Mouse (Mus musculus) right cerebral cortex, postnatal 14 days (tissue): ENCODE measurements around the gene Usp29.
"Not testable (repeated sequence)": the region's sequence is repeated elsewhere in the genome, so short reads cannot be mapped to it uniquely, and the experiment has no call there.

Experiments
- DNase-seq: peaks from one replicate; pipeline ENCODE4 v3.0.0; 2022

The Usp29 gene

DNA sequence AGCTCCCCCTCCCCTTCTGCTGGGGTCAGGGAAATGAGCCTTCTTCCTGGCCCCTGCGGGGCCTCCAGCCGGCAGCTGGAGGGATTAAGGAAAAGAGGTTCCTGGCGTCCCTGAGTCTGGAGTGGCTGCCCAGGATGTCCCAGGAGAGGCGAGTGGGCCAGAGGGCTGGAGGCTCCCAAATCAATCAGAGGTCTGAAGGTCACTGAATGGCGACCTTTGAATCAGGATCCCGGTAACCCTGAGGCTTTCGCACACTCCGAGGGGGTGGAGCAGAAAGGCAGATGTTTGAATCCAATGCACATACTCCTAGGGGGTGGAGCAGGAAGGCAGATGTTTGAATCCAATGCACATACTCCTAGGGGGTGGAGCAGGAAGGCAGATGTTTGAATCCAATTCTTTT lies 39.9 kb downstream of the Usp29 start:
- no peak for DNase-seq

DNA sequence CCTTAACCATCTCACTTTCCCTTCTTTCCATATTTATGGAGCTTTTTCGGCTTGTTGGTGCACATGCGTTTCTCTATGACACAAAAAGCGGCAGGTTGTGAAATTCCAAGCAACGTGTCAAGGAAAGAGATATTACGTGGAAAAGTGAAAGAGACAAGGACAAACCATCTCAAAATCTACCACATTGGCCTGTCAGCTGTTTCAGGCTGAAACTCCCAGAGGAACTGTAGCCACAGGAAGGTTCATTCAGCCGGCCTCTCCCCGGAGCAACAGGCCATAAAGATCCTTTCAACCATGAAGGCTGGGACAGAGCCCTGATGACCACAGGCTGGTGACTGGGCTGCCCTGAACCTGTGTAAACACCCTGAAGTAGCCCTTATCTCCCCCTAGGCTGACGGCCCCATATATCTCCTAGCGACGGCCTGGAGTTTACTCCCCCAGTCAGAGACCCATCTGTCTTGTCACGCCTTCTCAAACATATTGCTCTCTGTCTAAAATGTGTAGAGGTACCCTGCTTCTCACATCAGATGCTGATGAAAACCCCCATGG lies 43.6 kb downstream of the Usp29 start:
- not testable (repeated sequence) for DNase-seq

DNA sequence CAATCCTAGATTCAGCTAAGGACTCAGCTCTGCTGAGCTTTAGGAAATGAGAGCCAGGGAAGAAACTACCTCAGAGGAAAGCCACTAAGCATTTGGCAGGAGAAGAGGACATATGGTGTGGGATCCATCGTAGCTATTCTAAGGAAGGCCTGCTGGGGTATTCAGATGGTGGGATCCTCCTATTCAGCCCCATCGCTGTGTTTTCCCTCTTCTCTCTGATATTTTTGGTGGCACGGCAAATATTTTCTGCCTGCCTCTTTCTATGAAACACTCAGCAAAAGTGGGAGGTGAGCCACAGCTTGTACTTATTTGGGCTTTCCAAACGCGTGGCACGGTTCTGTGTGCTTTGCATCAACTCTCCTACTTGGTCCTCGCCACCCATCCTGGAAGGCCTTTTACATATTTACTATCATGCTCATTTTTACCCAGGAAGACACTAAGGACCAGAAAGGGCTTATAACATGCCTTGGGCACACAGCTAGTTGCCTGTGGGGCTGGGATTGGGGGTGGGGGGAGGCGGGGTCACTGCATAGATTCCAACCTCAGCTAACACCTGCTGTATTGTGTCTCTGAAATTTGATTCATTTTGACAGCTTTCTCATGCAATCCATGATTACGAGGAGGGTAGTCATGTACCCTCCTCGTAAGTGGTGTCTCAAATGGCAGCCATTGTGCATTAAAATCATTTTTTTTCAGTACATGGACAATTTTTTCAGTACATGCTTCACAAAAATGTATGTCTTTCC lies 46.1 kb downstream of the Usp29 start:
- DNase-seq = peak; percentile 55

DNA sequence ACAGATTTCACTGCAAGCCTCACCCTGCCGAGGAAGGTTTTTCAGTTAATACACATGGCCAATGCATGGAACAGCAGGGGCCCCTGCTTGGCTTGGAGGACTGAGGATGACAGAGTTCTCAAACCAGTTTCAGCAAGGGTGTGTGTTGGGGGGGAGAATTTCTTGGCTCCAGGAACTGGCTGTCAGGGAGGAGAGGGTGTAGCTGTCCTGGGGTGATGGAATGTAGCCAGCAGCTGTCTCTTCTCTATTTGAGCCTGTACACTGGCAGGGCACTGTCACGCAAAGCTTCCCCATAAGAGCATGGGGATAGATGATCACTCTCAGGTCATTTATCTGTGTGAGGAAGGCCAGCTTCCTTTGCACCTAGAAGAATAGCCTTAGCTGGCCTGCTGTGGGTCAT lies 46.7 kb downstream of the Usp29 start:
- DNase-seq = no peak

DNA sequence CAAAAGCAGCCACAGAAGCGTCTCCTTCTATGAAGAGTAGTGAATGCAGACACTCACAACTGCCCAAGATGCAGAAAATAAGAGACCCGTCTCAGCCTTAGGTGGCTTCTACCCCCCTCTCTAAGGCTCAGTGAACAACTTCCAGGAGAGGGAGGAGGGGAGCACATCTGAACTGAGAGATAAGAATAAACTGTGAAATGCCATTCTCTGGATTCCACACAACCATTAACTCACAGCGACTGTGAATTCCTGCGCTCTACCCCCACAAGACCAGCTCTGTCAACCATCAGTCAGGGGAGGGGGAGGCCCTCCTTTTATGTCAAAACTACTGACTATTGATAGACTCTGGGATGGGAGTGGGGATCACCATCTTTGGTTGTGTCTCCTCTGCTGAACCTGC lies 47.3 kb downstream of the Usp29 start:
- DNase-seq = no peak

DNA sequence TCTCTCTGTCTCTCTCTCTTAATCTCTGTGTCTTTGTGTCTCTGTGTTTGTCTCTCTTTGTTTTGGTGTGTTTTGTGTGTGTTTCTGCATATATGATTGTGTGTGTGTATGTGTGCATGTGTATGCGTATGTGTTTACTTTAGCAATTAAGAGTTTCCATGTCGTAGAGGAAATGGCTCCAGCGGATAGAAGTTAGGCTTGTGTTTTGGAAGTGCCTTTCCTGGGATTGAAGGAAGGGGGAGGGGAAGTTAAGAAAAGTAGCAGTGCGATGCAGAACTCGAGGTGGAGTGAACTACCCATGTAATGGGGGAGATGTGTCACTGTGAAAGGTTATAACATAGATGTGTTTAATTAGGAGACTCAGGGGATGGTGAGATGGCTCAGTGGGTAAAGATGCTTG lies 48.8 kb downstream of the Usp29 start:
- DNase-seq = no peak

DNA sequence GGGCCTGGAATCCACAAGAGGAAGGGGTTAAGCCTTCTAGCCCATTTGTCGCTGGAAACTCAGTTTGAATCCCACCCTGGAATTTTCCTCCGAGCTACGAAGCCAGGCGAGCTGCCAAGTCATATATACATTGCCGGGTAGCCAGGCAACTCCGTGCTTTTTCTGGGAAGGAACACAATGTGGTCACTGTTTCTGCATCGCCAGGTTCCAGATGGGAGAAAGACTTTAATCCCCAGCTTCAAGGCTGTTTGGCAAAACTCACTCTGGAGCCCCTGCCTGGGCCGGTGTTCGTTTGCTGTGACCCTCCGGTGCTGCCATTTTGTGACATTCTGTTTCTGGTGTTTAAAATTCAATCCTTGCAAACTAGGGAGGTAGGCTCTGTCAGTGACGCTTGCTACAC lies 51.2 kb downstream of the Usp29 start:
- peak; percentile 58 for DNase-seq

DNA sequence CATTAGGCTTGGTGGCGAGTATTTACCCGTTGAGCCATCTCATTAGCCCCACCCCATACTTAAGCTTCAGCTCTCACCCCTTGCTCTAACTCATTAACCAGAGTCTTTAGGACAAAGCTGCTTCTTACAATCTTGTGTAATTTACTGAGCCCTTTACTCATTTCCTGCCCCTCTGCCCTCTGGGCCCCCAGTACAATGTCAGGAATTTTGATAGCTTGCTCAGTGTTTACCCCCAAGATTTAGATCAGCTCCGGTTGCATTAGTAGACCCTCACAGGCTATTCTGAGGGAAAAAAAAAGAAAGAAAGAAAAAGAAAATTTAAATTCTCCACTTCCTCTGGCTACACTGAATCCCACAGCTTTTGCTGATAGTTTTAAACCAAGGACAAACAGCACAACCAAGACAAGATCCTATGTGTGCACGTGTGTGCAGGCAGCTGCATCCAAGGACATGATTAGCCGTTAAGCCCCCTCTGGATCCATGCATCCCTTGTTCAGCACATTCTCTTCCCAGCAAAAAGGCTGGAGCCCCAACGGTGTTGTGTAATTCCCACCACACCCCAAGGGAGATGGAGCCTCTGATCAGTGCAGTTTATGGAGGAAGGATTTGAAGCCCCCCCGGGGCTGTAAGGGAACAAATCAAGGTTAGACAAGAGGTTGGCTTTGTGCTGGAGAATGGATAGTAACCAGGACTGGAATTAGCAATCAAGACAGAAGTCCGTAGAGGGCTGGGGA lies 54.1 kb downstream of the Usp29 start:
- no peak for DNase-seq

DNA sequence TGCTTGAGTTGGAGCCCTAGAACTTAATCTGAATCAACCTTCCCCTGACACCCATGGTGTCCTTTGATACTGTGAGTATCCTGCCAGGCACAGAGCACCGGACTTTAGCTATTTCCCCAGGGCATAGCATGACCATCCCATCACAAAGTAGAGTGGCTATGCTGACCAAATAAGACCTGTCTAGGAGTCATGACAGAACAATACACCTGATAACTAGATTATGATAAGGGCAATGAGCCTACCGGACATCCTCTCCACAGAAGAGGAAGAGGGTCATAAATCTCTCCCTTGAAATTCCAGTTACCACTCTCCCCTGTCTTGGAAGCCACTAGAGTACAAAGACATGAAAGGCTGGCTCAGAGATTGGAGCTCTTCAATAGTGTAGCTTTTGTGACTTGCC lies 56.6 kb downstream of the Usp29 start:
- no peak for DNase-seq

DNA sequence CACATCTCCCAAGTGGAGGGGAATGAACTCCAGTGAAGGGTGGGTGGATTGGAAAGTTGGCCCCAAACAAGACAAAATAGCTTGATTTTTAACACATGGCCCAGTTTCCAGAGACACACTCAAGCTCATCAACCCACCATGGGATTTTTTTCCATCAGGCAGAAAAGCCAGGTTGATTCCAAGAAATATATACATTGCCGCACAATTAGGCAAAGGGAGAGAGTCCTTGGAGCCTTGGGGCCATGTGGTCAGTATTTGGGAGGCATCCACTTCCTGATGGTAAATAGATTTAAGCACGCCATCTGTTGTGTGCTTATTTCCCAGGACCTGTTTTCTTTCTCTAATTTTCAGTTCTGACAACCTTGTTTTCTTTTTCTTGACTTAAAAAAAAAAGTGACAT lies 57.7 kb downstream of the Usp29 start:
- no peak for DNase-seq

DNA sequence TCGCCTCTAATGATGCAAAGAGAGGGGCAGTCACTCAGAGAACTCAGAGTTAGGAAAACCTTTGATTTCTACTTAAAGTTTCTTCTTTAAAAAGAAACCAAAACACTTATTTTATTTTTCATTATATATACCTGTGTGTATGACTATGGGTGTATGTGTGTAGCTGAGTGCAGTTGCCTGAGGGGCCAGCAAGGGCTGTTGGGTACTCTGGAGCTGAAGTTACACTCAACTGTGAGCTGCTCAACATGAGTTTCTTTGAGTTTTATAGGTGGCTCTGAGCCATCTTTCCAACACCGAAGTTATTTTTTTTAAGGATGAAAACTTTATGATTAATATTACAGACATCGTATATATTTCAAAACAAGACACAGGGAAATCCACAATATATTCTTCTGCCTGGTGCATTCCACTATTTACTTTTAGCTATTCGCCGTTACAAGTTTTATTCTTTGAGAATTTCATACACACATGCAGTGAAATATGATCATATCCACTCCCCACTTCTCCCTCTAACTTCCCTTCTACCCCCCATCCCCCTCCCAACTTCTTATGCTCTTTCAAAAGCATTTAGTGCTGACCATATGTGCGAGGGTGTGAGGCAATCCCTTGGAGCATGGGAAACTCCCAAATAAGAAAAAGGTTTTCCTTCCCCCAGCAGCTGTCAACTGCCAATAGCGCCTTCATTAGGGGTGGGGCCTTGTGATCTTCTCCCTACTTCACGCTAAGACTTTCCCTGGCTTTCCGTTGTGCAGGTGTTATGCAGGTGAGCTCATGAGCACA lies 61.1 kb downstream of the Usp29 start:
- no peak for DNase-seq

DNA sequence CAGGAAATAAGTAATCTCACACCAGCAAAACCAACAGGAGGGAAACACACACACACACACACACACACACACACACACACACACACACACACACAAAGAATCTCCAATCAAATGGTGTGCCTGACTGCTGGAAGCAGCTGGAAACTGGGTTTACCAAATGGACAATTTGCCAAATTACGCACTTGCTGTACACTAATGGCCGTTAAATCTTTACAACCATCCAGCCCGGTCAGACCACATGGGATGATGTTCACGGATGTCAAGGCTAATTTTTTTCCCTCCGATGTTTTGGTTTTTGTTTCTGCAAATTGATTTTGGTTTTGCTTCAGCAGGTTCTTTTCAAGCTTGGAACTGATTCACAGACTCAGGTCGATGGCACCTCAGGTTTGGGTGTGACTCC lies 62.9 kb downstream of the Usp29 start:
- no peak for DNase-seq

DNA sequence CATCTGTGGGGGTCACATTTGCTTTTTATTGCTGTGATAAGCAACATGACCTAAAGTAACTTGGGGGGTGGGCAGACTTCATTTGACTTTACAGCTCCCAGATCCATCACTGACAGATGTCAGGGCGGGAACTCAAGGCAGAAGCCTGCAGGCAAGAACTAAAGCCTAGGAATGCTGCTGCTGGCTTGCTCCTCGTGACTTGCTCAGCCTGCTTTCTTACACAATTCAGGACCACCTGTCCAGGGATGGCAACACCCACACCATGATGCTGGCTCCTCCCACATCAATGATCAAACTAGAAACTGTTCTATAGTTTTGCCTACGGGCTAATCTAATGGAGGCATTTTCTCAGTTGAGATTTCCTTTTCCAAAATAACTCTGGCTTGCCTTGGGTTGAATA lies 63.4 kb downstream of the Usp29 start:
- DNase-seq = no peak

DNA sequence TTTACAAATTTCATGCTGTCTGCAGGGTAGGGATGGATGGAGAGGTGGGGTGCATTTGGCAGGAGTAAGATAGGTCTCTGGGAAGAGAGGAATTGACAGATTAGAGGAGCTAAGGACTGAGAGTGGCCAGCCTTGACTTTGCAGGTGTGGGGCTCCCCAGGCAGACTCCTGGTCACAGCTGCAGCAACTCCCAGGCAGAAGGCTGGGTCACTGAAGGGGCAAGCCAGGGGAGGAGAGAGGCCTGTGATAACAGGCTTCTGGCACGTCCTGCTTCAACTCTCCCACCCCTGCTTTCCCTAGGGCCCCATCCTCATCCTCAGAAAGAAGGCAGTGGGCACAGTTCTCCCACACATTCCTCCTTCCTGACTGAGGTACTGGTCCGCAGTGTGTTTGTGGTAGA lies 67.0 kb downstream of the Usp29 start:
- DNase-seq = no peak

DNA sequence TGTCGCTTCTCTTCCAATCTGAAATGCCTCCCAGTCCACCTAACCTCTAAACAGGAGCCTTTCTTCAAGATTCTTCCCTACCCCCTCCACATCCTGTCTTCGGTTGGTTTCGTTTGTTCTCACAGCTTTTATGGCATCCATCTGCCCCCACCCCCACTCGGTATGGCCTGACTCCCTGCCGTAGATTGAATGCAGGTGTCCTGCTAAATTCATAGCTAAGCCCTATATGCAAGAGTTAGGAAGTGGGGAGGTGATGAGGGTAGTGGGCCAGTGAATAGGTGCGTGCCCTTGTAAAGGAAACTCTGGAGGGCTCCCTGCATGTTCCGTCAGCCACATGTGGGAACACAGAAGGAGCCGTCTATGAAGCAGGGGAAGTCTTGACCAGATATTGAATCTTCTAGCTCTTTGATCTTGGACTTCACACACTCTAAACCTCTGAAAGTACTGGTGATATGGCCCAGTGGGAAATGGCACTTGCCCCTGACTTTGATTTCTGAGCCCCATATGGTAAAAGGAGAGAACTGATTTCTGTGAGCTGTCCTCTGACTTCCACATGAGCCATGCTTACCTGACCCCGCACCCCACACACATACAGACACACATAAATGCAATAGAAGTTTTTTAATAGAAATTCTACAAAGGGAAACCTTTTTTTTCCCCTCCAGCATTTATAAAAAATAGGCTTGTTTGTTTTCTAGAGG lies 68.9 kb downstream of the Usp29 start:
- no peak for DNase-seq

DNA sequence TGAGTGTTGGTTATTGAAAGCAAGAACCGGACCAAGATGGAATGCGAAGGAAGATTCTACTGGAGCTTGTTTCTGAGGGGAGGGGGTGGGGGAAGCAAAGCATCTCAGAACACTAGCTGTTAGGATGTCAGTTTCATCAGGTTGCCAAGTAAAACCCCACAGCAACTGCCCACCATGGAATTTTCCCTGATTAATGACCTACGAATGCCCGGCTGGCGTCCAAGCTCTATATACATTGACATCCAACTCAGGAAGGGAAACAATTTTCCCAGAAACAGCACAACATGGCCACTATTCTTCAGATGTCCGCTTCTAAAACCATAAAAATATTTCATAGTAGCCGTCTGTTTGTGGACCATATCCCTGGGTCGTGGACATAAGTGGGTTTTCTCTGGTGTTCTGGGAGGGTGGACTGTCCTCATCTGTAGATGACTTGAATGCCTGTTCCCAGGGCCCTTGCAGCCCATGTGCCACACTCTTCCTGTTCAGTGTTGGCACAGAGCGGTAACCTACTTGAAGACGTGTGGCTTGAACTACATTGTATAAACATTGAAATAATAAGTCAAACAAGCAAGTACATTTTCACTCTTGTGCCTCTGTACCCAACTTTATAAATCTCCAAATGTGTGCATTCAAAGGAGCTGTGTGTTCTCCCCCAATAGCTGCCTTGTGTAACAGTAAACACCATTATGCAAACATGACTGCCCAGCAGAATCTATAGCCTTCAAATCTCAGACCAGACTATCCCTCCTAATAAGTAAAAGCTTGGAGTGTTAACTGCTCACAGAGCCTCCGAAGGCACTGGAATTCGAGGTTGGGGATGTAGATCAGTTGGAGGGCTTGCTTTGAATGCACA lies 70.4 kb downstream of the Usp29 start:
- DNase-seq = no peak

DNA sequence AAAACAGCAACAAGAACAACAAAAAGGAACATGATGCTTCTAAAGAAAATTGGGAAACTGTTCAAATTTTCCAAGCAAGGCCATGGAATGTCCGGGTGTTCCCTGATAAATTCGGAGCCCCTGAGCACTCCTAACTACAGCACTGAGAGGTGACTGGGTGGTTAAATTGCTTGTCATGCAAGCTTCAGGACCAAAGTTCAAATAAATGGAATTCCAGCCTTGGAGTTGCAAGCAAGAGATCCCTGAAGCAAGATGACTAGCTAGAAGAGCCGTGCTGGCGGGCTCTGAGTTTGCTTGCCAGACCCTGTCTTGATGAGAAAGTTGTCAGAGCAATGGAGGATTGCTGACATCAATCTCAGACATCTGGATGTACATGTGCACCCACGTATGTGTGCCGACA lies 71.3 kb downstream of the Usp29 start:
- DNase-seq = no peak

DNA sequence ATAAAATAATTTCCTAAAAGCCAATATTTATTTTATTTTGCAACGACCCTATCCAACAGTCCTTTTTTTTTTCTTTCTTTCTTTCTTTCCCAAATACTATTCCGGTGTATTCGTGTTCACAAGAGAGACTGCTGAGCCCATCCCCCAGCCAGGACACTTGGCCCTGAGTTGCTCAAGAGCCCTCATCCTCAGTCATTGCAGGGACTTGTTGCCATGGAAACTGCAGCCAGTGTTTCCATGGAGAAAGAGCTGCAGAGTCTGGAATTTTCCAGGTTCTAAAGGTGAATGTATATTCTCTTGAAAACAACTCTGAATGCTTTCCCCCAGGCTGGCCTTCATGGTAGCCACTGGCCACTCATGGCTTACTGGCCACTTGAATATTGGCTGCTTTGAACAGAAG lies 80.2 kb downstream of the Usp29 start:
- peak; percentile 58 for DNase-seq

DNA sequence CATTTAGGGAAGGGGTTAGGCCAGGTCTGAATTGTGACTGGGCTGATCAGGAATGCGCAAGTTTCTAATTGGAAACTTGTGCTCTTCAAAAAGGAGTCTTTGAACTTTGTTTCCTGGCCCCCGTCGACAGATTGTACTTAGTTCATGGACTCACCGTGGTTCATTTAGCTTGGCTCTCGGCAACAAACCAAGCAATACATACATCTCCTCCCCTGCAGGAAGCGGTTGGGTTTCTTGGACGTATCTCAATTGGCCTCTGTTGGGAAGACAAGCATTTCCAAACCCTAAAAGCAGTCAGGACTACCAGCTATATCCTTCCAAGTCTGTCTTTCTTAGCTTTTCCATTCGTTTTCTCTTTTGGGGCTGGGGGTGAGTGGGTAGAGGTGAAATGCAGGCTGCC lies 84.6 kb downstream of the Usp29 start:
- DNase-seq = no peak

DNA sequence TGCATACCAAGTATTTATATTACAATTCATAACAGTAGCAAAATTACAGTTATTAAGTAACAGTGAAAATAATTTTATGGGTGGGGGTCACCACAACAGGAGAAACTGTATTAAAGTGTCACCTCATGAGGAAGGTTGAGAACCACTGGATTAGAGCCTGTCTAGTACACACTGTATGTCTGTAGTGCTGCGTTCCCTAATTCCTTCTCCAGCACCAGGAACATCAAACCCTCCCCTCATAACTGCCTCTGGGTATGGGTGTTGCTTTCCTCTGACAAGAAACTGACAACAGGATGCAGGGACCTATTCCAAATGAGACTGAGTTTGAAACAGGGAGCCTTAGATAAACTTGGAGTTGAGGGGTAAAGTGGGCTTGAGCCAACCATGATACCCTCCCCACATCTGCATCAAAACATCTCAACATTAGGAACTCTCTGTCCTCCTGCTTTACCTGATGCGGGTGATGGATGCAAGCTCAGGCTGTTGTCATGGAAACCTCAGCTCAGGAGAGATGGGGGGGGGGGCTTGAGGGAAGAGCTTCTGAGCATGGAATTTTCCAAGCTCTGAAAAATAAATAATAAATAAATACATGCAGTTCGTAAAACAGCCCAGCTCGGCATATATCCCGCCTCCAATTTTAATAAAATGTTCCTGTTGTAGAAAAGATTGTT lies 86.5 kb downstream of the Usp29 start:
- no peak for DNase-seq

DNA sequence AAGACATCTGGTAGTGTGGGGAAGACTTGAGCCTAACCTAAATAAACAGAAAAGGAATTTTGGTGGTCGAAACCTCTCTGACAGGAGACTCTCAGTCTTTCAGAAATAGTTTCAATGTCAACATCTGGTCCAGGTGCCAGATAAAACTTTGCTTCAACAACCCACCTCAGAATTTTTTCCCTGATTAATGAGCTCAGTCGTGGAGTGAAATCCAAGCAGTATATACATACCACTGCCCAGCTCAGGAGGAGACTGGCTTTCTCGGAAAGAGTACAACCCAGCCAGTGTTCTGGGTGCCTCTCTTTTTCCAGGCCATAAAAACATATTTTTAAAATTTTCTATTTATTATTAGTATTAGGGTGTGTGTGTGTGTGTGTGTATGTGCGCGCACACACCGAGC lies 89.9 kb downstream of the Usp29 start:
- DNase-seq = no peak
